Mouse (Mus musculus) embryonic facial prominence, embryonic 14.5 days (tissue): ENCODE results near the gene C1rb. TPM values are rescaled to one million over a fixed set of nuclear protein-coding genes. Genes with fewer than 3 reads are reported as not detected.
"Not testable (repeated sequence)": the region's sequence is repeated elsewhere in the genome, so short reads cannot be mapped to it uniquely, and the experiment has no call there.

ENCODE experiments used
- ATAC-seq: fragments of 200-750 bp; cut with Nextera tagmentation; 2 replicates; pipeline ENCODE4 v1.8.0; 2017; ENCODE audit warnings: low read depth, moderate number of reproducible peaks, moderate TSS enrichment
- DNase-seq: peaks from one replicate; pipeline ENCODE4 v3.0.0-alpha.2; 2015; ENCODE audit warnings: low spot score
- H3K27ac ChIP-seq: fragments of 300-500 bp; sonication (generic); replicated peaks from 2 replicates; pipeline ENCODE4 v1.5.1; 2014; ENCODE audit warnings: low read depth, mild to moderate bottlenecking, low read length, moderate library complexity
- H3K27me3 ChIP-seq: fragments of 300-500 bp; sonication (generic); replicated peaks from 2 replicates; pipeline ENCODE4 v1.6.1; 2014; ENCODE audit warnings: low read length; ENCODE audit not compliant: control insufficient read depth, insufficient read depth
- H3K36me3 ChIP-seq: fragments of 300-500 bp; sonication (generic); 2 replicates; pipeline ENCODE4 v1.6.1; 2014; ENCODE audit warnings: low read length, mixed read lengths; ENCODE audit not compliant: control insufficient read depth, insufficient read depth
- H3K4me1 ChIP-seq: fragments of 300-500 bp; sonication (generic); 2 replicates; pipeline ENCODE4 v1.6.1; 2014; ENCODE audit warnings: antibody characterized with exemption, low read length; ENCODE audit not compliant: control insufficient read depth, insufficient read depth
- H3K4me2 ChIP-seq: fragments of 300-500 bp; sonication (generic); 2 replicates; pipeline ENCODE4 v1.6.1; 2014; ENCODE audit warnings: low read depth, mild to moderate bottlenecking, low read length, moderate library complexity, mixed read lengths
- H3K4me3 ChIP-seq: fragments of 300-500 bp; sonication (generic); 2 replicates; pipeline ENCODE4 v1.5.1; 2014; ENCODE audit warnings: low read depth, mild to moderate bottlenecking, low read length
- H3K9ac ChIP-seq: fragments of 300-500 bp; sonication (generic); 2 replicates; pipeline ENCODE4 v1.6.1; 2014; ENCODE audit warnings: low read depth, mild to moderate bottlenecking, low read length, moderate library complexity, mixed read lengths
- H3K9me3 ChIP-seq: fragments of 300-500 bp; sonication (generic); 2 replicates; pipeline ENCODE4 v1.6.1; 2016; ENCODE audit warnings: low read length; ENCODE audit not compliant: control insufficient read depth
- WGBS: fragments of 180-500 bp; shearing (Covaris S2); extraction: QIAGEN DNeasy Blood & Tissue Kit; methylation state at CpG from one replicate; pipeline ENCODE4 v1.1.7; 2014; 5-methylcytosine and 5-hydroxymethylcytosine counted together
- polyA plus RNA-seq: library from polyadenylated mRNA; unstranded; fragments of >200 nt; fragmentation: Nextera tagmentation; extraction: Ambion mirVana; gene quantifications from 2 replicates; pipeline ENCODE4 v1.2.1, GENCODE M21; 2014

C1rb gene
- polyA plus RNA-seq, 1 experiment from 2014 or later = not detected

DNA sequence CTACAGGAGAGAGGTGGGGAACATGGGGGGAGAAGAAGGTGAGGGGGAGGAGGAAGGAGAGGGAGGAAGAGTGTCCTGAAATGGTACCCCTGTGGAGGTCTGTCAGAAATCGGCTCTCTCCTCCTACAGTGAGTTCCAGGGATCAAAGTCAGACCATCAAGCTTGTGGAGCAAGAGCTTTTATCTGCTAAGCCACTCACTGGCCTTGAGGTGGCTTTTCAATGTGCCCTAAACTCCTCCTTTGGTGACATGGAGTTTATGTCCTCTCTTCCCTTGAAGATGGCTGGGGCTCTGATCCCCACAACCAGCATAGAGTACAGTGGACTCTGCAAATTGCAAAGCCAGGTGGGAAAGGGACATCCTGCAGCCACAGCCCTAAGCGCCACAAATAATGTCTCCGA, 22.1 kb upstream of the C1rb start:
- H3K9ac ChIP-seq, H3K36me3 ChIP-seq: not testable (repeated sequence)
- WGBS = 91% methylated on average over 2 of the region's 3 CpGs

GRCm38 (mm10) chr6:124549023-124549550, 21.0 kb upstream of the C1rb start:
- DNase-seq (no peak), ATAC-seq (no peak)
- Histone ChIP-seq H3K27ac (no peak overlapping the region), H3K4me2 (no peak overlapping the region), H3K4me3 (no peak overlapping the region), H3K9ac (no peak overlapping the region), H3K27me3 (no peaks in the 10 kb centered on the region), H3K36me3 (no peaks in the 10 kb centered on the region), H3K4me1 (no peaks in the 10 kb centered on the region), H3K9me3 (peaks cover 6% of the 10 kb centered on the region; the same call in 1 of the 2 replicates)
- WGBS = 81% methylated on average over 3 of the region's 3 CpGs

More for the DNA sequence above, 22.1 kb upstream of the C1rb start:
- DNase-seq, H3K4me3 ChIP-seq, H3K4me2 ChIP-seq, H3K27me3 ChIP-seq, H3K4me1 ChIP-seq, H3K27ac ChIP-seq, H3K9me3 ChIP-seq, ATAC-seq: not testable (repeated sequence)

DNA sequence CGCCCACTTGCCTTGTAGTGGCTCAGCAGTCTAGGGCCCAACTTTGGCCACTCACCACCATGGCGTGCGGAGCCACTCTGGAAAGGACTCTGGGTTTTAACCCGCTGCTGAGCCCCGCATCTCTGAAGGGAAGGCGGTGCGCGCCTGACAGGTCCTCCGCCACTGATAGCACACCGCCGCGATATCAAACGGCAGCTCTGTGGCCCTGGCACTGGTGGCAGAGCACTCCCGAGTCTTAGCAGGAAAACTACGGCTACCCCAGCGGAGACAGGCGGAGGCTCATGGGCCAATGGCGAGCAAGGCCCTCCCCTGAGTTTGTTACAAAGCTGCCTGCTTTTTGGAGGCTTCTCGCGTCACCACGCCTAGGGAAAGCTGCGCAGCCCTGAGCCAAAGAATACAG, 17.3 kb upstream of the C1rb start:
- Histone ChIP-seq H3K9me3 (peaks cover 6% of the 10 kb centered on the region; the same call in 1 of the 2 replicates), H3K36me3 (no peaks in the 10 kb centered on the region), H3K9ac (no peak overlapping the region), H3K4me3 (no peak overlapping the region), H3K4me1 (no peaks in the 10 kb centered on the region), H3K4me2 (no peak overlapping the region), H3K27me3 (no peaks in the 10 kb centered on the region), H3K27ac (no peak overlapping the region)
- no peak for DNase-seq
- WGBS = 60% methylated on average over 22 of the region's 22 CpGs
- ATAC-seq = no peak

DNA sequence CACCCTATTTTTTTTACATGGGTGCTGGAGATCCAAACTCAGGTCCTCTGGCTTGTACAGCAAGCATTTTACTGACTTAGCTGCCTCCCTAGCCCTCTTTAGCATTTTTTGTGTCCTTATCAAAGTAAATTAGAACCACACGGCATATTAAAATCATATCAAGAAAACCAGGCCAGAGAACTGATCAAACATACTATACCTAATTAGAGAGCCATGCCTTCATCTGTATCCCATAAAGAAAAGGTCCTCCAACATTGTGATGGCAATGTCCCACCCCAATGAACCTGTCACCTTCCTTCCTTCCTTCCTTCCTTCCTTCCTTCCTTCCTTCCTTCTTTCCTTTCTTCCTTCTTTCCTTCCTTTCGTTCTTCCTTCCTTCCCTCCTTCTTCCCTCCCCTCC, 14.1 kb upstream of the C1rb start:
- H3K9ac ChIP-seq, H3K4me2 ChIP-seq, H3K36me3 ChIP-seq, H3K27me3 ChIP-seq, H3K27ac ChIP-seq, ATAC-seq, DNase-seq, H3K4me3 ChIP-seq, H3K4me1 ChIP-seq: not testable (repeated sequence)
- 79% methylated on average over 2 of the region's 2 CpGs for WGBS
- H3K9me3 ChIP-seq = peaks cover 13% of the 10 kb centered on the region; the same call in 1 of the 2 replicates

DNA sequence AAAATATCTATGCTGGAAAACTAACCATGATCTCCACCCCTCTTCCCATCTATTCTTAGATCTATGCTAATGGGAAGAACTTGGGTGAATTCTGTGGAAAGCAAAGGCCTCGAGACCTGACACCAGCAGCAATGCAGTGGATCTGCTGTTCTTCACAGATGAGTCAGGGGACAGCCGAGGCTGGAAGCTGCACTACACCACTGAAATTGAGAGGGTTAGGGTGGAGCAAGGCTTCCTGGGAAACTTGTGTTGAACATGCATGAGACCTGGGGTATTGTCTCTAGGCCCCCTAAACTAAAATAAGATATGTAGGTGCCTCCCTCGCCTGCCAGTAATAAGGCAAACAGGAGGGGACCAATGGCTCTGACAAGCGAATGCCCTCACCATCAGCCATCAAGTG, 8.9 kb upstream of the C1rb start:
- not testable (repeated sequence) for ATAC-seq
- WGBS = 89% methylated on average over 4 of the region's 4 CpGs

GRCm38 (mm10) chr6:124561611-124562010, 8.5 kb upstream of the C1rb start:
- not testable (repeated sequence) for H3K9ac ChIP-seq, H3K27ac ChIP-seq, DNase-seq, H3K4me2 ChIP-seq, H3K9me3 ChIP-seq, H3K36me3 ChIP-seq, H3K4me1 ChIP-seq, H3K27me3 ChIP-seq, ATAC-seq, H3K4me3 ChIP-seq
- WGBS = 87% methylated on average over 1 of the region's 2 CpGs

More for the DNA sequence above, 8.9 kb upstream of the C1rb start:
- not testable (repeated sequence) for H3K27ac ChIP-seq, H3K36me3 ChIP-seq, H3K9me3 ChIP-seq, DNase-seq, H3K4me3 ChIP-seq, H3K9ac ChIP-seq, H3K4me1 ChIP-seq, H3K27me3 ChIP-seq, H3K4me2 ChIP-seq

GRCm38 (mm10) chr6:124575155-124575678, 5.1 kb downstream of the C1rb start:
- not testable (repeated sequence) for H3K27ac ChIP-seq, H3K4me1 ChIP-seq, H3K4me3 ChIP-seq, H3K36me3 ChIP-seq, H3K9me3 ChIP-seq, ATAC-seq, DNase-seq, H3K27me3 ChIP-seq, H3K9ac ChIP-seq, H3K4me2 ChIP-seq
- whole genome bisulfite sequencing = 76% methylated on average over 3 of the region's 3 CpGs

GRCm38 (mm10) chr6:124580155-124580554, 10.1 kb downstream of the C1rb start:
- H3K27me3 ChIP-seq, H3K27ac ChIP-seq, H3K9ac ChIP-seq, H3K4me2 ChIP-seq, H3K4me3 ChIP-seq, ATAC-seq, H3K4me1 ChIP-seq, DNase-seq, H3K36me3 ChIP-seq, H3K9me3 ChIP-seq: not testable (repeated sequence)
- 94% methylated on average over 5 of the region's 7 CpGs for WGBS

DNA sequence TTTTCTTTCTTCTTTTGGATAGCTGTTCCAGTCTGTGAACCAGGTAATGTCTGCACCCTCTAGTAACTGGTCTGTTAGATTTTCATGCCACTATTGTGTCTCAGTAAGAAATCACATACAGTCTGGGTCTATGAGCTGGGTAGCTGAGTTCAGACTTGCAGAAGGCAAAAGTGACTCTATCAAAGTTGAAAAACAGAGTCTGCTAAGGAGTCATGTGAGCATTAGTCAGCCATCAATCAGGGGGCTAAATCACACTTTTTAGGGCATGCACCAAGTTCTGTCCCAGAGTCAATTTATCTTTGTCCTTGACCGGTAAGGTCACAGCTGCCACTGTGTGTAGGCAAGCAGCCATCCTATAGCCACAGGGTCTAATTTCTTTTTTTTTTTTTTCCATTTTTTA, 12.1 kb downstream of the C1rb start:
- Histone ChIP-seq H3K36me3 (no peaks in the 10 kb centered on the region), H3K27me3 (no peaks in the 10 kb centered on the region), H3K4me1 (no peaks in the 10 kb centered on the region), H3K9ac (no peak overlapping the region), H3K4me3 (no peak overlapping the region), H3K27ac (no peak overlapping the region), H3K9me3 (no peaks in the 10 kb centered on the region), H3K4me2 (no peak overlapping the region)
- 64% methylated on average over 1 of the region's 1 CpGs for WGBS
- ATAC-seq (no peak), DNase-seq (no peak)
